Mouse (Mus musculus): ENCODE measurements around the gene Ces4a.
"Not testable (repeated sequence)": the region's sequence is repeated elsewhere in the genome, so short reads cannot be mapped to it uniquely, and the experiment has no call there.

Ces4a gene

DNA sequence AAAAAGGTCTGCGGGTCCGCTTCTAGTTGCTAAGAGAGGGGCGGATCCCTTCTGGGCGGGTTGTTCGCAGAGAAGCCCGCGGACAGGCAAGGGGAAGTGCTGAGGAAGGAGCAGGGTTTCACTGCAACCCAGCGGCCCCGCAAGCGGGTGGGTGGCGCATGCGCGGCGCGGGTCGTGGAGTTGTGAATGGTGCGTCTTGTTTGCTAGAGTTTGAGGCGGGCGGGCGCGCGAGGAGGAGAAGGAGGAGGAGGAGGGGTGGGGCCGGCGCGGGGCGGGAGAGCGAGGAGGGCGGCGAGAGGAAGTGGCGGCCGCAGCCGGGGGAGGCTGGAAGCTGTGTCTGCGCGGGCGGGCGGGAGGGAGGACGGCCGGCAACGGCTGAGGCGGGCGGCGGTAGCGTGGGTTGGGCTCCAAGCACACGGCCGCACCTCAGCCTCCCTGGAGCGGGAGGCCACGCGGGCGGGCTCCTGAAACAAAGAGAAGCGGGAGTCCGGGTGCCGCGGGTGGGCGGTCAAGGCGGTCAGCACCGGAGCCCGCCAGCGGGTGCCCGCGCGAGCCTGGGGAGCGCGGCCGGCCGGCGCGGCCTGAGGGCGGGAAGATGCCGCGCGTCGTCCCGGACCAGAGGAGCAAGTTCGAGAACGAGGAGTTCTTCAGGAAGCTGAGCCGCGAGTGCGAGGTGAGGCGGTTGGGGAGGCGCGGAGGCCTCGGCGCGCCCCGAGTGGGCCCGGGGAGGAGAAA is 38.9 kb downstream of the Ces4a start, which contains the start of gene Cbfb:
TSS of gene Cbfb (plus strand) at position 294 of the 735 bp plus-strand sequence.
- DNase-seq = peak; percentile 98

DNA sequence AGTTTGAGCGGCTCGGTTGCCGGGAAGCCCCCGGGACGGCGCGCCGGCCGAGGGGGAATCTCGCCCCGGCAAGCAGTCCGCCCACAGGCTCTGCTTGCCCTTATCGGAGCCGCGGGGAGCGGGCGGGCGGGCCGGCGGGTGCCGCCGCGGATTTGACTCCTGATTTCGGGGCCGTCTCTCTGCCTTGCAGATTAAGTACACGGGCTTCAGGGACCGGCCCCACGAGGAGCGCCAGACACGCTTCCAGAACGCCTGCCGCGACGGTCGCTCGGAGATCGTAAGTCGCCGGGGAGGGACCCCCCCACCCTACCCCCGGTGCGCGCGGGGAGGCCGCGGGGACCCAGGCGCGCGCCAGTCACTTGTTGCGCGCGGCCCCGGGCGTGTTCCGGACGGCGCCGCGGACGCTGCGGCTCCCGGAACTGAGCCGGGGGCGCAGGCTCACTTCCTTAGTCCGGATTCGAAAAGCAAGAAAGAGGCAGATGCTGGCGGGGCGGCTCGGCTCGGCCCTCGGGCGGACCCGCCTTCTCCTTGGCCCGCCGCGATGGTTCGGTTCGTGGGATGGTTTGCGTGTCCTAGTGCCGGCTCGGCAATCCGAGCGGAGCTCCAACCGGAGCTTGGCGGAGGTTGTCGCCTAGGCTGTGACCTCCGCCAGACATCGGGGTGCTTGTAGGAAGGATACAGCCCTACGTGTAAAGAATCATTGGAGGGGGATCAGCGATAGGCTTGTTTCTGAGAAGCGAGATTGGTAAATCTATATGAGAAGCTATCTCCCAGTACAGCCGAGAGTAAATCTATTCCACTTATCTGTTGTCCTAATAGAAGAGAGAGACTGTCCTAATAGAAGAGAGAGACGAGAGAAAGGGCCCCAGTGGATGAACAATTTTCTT is 39.8 kb downstream of the Ces4a start:
- DNase-seq = peak; percentile 68 to 72

DNA sequence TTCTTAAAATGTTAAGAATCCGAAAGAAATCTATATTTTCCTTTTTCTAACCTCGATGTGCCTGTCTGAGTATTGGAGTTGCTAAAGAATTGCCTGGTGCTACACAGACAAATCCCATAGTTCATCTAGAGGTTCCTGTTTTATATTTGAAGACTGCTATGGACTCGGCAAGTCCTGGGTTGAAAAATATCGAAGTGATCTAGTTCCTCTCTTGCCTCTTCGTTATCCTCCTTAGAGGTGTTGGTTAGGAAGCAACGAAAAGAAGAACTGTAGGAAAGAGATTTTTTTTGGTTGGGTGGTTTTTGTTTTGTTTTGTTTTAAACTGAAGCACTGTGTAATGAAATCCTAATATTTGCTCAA is 40.4 kb downstream of the Ces4a start:
- no peak for DNase-seq

DNA sequence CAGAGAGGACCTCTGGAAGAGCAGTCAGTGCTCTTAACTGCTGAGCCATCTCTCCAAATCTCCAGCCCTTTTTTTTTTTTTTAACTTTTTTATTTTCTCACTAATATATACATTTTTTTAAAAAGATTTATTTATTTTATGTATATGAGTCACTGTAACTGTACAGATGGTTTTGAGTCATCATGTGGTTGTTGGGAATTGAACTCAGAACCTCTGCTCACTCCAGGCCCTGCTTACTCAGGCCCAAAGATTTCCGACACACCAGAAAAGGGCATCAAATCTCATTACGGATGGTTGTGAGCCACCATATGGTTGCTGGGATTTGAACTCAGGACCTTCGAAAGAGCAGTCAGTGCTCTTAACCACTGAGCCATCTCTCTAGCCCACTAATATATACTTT is 43.7 kb downstream of the Ces4a start:
- not testable (repeated sequence) for DNase-seq

DNA sequence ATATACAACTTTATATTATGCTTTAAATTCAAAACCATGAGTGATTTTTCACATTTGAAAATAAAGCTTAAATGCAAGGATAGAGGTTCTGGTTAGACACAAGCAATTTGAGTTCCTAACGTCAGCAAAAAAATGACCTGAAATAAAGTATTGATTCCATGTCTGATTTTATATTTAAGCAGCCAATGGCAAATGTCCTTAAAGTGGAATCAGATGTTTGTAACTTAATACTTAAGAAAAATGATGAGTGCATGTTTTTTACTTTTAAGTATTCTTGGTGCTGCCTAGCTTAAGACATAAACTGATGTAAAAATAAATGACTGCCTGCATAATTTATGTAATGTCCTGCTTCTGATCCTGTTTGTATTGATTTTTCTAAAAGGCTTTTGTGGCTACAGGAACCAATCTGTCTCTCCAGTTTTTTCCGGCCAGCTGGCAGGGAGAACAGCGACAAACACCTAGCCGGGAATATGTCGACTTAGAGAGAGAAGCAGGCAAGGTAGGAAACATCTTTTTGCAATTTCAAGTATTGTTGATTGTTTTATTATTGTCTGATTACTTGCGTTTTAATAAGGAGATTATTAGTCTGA is 46.7 kb downstream of the Ces4a start:
- no peak for DNase-seq

DNA sequence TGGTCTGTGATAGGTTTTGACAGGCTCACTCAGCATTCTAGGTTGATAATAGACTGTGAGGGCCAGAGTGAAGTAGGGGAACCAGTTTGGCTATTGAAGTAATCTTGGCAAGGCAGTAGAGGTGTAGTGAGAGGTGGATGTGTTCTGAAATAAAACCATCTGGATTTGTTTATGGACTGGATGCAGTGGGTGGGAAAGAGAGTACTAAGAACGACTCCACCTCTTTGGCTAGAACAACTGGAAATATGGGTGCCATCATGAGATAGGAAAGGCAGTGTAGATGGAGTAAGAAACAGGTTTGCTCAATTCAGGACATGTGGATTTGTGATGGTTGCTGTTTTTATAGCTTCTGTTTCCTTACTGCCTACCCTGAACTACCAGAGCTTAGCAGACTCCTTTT is 50.6 kb downstream of the Ces4a start:
- no peak for DNase-seq

DNA sequence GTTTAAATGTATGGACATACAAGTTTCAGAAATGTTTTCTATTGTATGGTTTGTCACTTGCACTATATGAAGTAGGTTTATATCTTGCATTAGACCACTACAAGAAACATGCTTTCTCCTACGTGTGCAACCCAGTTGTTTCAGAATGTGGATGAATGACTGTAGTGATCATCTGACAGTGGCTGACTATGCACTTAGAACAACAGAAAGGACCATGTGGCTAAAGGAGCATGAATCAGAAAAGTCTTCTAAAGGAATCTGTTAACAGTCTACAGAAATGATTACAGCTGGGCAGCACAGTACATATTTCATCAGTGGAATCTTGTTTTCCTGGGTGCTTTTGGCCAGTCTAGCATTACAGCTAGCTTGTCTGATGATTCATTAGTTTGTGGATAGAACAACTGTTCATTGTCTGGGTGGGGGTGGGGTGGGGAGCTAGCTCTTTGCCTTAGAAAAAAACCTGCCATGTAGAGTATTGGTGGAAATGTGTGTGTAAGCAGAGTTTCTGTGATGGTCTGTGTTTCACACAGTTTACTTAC is 54.9 kb downstream of the Ces4a start:
- no peak for DNase-seq

DNA sequence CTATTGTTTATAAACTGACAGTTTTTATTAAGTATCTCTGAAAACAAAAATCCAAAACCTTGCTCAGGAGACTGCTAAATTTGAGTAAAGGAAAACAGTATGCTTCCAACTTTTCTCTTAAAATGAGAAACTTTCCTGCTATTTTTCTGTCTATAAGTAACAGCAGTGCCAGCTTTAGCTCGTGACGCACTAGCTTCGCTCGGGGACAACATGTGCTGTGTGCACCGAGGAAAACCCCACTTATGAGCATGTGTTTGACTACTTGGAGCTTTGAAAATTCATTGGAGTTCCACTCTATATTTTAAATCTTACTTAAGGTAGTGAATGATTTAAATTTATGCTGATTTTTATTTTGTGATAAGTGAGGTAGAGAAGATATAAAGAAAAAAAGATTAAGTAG is 60.6 kb downstream of the Ces4a start:
- no peak for DNase-seq

All from lung, adult 18-20 months (tissue).